Mouse (Mus musculus) heart, postnatal 14 days (tissue): ENCODE results near the gene Lrrc8d. TPM values are rescaled to one million over a fixed set of nuclear protein-coding genes. Genes with fewer than 3 reads are reported as not detected.
"Not testable (repeated sequence)": the region's sequence is repeated elsewhere in the genome, so short reads cannot be mapped to it uniquely, and the experiment has no call there.

Experiments used
- DNase-seq, 2 experiments: peaks; one replicate each; pipeline ENCODE4 v3.0.0; 2021 to 2022
- intact Hi-C: fragments of 180-260 bp; cut with DNase I; formaldehyde crosslinking; loops from one replicate; pipeline ENCODE4 v1.15.1; 2025
- total RNA-seq, 2 experiments: library from RNA; stranded (reverse); gene quantifications; 2 replicates each; pipeline ENCODE4 v1.2.3; 2021

Gene Lrrc8d
- total RNA-seq, 2 experiments from 2014 or later: 11.6 to 14.9 TPM

DNA sequence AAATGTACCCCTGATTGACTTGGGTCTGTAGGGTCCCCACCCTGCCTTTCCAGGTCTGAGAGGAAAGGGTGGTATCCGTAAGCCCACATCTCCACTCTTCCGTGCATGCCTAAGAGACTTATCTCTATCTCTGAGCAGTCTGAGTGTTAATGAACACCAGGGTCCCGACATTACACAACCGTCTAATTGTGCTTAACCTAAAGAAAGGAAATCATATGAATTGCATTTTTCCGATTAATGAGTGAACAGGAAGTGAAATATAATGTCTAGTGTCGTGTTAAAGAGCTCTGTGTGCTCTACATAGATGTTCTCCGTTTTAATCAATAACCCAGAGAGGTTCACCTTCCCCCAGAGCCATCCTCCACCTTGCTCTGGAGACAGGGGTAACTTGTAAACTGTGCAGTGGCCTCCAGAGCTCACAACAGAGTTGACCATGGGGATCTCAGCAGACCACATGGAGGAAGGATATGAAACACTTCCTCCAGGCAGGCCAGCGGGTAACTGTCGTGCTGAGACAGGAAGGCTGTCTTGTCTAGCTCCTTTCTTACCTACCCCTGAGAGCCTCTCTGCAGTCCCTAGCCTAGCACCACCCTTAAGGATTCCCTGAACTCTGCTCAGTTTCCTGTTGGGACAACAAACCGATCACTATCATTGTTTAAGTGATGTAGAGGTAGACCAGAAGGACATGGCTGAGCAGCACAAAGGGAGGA, 144.4 kb downstream of the Lrrc8d start:
- intact Hi-C loops: no loop called here
- DNase-seq: no peak

DNA sequence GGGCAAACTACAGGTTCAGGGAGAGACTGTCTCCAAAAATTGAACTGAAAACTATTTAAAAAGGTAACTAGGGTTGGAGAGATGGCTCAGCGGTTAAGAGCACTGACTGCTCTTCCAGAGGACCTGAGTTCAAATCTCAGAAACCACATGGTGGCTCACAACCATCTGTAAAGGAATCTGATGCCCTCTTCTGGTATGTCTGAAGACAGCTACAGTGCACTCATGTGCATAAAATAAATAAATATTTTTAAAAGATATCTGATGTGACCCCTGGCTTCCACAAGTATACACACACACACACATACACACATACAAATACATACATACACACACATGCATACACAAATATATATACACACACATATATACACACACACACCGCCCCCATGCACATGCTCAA, 145.3 kb downstream of the Lrrc8d start:
- intact Hi-C loops: no loop called here
- no peak for DNase-seq

DNA sequence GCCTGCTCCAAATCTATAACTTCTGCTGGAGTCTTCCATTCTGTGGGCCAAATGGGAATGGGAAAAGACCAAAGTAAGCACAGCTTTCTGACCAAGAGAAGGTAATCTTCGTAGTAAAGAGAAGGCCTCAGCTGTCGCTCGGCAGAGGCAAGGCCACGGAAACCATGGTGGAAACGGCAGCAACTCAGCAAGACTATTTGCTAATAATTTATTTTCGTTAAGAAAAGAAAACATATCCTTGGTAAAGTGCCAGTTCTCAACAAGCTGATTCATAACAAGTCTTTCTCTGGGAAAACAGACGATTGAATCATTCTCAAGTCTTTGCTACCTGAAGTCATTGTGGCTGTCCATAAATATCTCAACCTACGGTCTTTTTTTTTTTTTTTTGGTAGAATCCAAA, 148.0 kb downstream of the Lrrc8d start:
- no peak for DNase-seq
- intact Hi-C loops: no loop called here

DNA sequence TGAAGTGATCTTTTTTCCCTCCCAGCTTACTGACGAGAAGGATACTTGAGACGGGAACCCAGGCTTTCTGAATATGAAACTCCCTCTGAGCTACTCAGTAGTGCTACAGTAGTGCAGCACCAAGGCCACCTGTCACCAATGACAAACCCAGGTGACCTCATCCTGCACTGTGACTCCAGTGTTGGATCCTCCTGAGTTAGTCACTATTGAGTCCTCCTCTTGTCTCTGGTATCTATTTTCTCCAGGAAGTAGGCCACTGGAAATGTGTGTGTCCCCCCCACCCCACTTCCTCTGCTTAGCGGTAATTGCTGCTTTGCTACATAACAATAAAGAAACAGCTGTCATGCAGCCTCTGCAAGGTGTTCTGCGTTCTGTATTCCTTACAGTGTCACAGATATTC, 149.5 kb downstream of the Lrrc8d start:
- DNase-seq: no peak
- intact Hi-C loops: no loop called here

DNA sequence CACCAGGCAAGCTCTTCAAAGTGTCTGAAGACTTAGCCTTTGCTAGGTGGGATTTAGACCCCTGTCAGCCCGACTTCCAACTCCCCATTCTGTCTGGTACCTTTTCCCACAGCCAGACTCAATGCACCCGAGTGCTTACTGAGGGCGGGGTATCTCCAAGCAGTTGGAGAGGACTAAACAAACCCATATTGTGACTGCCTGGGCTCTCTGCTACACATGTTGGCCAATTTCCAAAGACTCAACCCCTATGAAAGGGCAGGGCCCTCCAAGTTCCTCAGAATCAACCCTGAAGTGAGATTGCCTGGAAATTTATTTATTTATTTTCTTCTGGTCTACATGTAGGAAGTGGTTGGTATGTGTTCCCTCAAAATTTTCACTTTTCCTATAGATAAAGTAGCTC, 149.9 kb downstream of the Lrrc8d start:
- DNase-seq: no peak
- intact Hi-C loops: no loop called here

DNA sequence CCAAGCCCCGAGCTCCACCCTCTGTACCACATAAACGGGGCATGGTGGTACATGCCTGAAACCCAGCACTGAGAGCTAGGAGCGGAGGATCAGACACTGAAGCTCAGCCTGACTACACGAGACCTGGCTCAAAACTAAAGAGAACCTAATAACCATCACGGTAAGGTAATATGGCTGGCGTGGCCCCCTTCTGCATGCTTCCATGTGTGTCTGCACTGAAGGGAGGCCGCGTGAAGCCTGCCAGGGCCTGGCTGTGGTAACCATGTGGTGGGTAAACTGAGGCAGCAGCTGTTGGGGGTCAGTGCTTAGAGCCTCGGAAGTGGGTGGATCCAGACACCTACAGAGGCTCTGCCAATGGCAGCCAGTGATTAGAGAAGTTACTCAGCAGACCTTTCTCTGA, 153.5 kb downstream of the Lrrc8d start:
- intact Hi-C loops: no loop called here
- no peak for DNase-seq

DNA sequence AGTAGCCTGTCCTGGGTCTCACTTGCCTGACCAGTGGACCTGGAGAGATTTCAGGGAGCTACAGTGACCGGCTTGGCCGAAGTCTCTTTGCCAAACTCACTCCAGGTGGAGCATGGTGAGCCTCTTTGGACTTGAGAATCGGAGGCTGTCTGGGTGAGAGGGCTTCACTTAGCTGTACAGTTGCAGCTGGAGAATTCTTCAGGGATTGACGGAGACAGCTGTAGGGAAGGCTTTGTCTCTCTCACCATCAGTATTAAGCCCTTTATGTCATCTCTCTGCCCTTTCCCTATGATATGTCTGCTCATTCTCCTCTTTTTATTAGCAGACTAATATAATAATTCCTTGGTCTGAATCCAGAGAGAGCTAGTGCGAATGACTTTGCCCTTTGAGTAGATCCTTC, 157.7 kb downstream of the Lrrc8d start:
- no peak for DNase-seq
- intact Hi-C loops: no loop called here

DNA sequence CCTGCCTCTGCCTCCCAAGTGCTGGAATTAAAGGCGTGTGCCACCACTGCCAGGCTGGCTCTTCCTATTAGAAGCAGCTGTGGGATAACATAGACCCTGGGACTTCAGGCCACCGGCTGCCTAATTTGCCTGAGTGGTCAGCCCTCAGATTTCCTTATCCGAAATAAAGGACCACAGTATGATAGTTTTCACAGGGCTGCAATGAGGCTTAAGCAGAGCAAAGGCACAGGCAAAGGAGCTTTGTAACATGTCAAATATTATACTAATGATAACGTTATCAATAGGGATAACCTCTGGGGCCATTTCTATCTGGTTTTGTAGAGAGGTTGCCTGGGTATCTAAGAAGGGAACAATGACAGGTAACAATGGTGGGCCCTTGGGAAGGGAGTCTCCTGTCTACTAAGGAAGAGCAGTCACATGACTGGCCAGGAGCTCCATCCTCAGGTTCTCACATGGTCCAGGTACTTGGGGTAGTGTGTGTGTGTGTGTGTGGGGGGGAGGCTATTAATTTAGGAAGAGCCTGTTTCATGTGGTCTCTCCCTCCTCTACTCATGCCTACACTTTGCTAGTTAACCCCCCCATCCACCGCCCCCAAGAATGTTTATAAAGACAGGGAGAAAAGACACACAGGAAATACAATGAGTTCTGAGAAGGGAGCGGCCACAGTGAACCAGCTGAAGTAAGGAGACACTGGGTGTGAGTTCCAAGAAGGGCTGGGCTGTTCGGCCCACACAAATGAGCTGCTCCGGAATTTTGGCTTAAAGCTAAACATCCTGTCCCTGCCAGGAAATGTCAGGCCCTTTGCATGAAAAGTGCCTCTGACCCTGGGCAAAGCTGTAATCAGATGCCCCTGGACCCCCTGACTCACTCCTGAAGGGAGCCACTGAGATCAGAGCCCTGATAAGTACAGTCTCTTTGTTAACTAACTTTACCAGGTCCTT, 159.3 kb downstream of the Lrrc8d start:
- intact Hi-C loops: no loop called here
- DNase-seq: peak; percentile 31 to 33

DNA sequence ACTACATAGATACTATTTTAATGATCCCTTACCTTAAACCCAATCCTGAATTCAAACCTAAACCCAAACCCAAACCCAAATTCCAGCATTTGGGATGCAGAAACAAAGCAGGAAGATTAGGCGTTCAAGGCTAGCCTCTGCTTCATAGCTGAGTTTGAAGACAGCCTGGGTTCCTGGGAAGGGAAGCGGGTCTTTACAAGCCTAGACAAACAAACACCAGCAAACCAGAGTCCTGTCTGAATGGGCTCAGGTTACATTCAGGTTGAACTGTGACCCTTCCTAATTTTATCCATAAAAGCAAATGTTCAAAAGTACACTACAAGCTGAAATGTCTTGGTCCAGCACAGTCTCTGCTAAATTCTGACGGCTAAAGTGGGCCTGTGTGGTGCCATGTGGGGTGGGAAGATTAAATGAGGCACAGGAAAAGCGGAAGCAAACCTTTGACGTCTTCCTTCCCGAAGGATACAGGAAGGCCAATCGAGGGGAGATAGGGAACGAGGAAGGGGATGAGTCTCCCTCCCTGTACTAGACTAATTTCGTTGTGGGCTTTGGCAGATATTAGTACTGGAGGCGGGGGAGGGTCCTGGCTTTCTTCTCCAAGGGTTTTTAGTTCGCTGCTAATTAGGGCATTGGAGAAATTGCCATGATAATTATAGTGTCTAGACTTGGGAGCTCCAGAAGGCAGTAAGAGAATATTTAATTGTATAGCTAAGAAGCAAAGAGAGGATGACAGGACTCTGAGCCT, 160.1 kb downstream of the Lrrc8d start:
- intact Hi-C loops: no loop called here

DNA sequence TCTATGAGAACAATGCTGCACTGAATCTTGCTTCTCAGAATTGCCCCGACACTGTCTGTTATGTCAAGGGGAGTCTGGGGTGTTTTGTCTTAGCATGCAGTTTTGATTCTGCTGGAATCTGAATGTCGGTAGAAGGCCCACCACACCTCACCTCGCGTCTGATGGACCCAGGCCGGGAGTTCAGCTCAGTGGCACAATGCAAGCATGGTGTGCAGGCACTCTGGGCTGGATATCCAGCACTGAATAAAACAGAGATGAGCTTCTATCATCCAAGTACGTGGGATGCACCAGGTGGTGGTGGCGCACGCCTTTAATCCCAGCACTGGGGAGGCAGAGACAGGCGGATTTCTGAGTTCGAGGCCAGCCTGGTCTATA, 160.7 kb downstream of the Lrrc8d start:
- no peak for DNase-seq
- intact Hi-C loops: no loop called here

More for the DNA sequence above, 160.1 kb downstream of the Lrrc8d start:
- DNase-seq: no peak

DNA sequence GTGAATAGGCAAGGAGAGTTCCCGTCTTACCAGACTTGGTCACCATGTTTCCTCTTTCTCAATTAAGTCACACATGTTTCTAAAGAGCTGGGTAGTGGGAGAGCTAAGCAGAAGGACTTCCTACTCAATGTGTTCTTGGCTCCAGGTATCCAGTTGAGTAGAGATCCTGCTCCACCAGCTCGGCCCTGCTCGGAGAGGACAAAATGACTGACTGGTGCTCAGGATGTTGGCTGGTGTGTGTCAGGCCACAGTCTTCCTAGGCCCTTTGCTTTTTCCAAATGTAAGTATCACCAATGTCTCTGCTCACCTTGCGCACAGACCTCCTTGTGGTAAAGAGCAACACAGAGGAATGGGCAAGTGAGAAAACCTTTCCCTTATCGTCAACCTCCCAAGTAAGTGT, 161.8 kb downstream of the Lrrc8d start:
- no peak for DNase-seq
- intact Hi-C loops: no loop called here

DNA sequence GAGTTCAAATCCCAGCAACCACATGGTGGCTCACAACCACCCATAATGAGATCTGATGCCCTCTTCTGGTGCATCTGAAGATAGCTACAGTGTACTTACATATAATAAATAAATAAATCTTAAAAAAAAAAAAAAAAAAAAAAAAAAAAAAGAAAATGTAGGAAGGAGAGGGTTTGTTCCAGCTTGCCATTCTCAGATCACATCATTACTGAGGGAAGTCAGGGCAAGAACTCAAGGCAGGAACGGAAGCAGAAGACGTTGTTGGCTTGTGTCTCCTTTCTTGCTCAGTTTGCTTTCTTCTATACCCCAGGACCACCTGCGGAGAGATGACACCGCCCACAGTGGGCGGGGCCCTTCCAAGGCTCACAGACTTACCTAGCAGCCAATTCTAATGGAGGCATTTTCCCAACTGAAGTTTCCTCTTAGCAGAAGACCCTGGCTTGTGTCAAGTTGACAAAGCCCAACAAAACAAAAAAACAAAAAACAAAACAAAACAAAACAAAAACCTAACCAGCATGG, 165.4 kb downstream of the Lrrc8d start:
- DNase-seq, intact Hi-C loops: not testable (repeated sequence)

DNA sequence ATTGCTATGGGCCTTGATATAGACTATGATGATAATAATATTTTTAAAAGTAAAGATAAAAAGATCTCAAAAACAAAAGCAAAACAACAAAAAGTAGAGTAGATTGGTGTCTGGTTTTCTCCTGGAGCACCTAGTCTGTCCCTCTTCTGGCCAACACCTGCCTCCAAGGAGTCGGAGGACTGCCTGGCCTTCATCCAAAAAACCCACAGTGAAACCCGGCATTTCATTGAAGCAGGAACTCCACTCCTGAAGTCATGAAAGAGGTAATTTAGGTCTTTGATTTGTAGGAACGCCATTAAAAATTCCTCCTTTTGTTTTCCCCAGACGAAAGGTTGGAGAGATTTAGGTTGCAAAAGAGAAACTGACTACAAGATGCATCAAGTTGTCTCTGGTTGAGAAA, 167.7 kb downstream of the Lrrc8d start:
- intact Hi-C loops: no loop called here
- DNase-seq: no peak

DNA sequence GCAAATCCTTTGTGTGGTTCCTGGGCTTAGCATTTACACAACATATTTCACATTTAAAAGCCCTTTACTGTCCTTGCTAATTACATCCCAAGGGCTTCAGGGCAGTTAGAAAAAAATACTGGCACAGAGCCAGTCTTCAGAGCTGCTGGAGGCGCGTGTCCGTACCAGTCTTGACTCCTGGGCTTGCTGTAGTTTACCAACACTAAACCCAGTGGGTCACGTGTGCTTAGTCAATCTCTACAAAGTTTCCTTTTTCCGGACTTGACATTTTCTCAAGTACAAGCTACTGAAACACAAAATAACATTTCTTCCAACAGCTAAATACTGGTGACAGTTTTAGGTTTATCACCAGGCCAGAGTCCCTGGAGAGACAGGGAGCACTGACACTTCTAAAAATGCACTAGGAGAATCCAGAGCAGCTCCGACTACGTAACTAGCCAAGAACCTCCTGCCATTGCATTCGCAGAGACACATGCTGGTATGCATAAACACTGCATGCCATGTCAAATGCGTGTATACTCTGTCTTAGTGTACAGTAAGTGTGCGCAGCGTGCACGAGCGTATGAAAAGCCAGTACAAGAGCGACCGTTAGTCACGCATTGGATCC, 168.2 kb downstream of the Lrrc8d start:
- intact Hi-C loops: loop anchor here (1.0 to 2.0 kb wide), 2 partner anchors 188 to 463 kb away; no protein-coding TSS in a partner anchor
- peak in 1 of 2 experiments; percentile 40 for DNase-seq

DNA sequence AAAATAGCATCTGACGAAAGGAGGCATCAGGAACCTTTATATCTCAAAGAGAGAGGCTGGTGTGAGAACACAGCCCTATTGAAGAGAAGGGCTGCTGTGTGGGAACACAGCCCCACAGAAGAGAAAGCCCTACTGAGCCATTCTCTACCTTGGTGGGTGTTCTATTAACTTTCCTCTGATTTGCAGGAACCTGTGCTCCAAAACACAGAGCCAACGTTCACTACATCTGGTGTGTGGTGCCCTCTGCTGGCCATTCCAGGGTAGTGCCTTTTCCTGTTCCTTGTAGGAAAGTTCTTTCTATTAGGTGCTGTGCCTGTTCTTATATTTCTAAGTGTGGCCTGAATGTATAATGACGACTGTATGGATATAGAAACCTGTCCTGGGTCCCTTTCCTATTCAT, 168.8 kb downstream of the Lrrc8d start:
- intact Hi-C loops: loop anchor here (1.0 to 2.0 kb wide), 2 partner anchors 188 to 464 kb away; no protein-coding TSS in a partner anchor

DNA sequence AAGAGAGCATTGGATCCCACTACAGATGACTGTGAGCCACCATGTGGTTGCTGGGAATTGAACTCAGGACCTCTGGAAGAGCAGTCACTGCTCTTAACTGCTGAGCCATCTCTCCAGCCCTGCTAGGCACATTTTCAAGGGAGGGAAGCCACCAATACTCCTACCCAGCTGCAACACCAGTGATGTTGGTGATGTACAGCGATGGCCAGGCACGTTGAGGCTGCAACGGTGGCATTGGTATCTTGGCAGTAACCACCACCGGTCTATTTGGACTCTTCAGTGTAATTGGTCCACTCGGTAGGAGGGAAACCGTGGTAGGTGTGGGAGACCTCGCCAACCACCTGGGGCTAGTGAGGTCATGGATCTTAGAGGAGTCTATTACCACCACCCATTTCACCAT, 170.0 kb downstream of the Lrrc8d start:
- intact Hi-C loops: loop anchor here (2.0 to 5.0 kb wide), 3 partner anchors 352 to 465 kb away; partner anchors contain the start of gene Lrrc8c
- no peak for DNase-seq

More for the DNA sequence above, 168.8 kb downstream of the Lrrc8d start:
- peak; percentile 82 to 89 for DNase-seq

DNA sequence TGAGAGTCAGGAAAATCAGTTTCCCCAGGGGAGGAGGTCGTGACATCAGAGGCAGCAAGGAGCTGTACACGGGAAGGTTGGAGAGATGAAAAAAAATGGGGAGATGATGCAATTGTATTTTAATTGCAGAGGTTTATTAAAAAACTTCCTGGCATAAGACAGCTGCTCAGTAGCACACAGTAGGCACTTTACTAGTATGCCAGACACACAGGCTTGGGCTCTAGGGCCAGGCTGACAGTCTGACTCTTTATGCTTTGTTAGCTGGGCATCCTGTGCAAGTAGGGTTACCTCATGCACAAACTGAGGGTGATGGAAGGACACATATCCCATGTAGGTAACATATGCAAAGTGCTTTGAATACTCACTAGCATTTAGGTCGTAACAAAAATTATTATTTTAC, 171.4 kb downstream of the Lrrc8d start:
- DNase-seq: no peak
- intact Hi-C loops: loop anchor here (5.0 kb wide), 2 partner anchors 354 to 374 kb away; partner anchors contain the start of gene Lrrc8c

DNA sequence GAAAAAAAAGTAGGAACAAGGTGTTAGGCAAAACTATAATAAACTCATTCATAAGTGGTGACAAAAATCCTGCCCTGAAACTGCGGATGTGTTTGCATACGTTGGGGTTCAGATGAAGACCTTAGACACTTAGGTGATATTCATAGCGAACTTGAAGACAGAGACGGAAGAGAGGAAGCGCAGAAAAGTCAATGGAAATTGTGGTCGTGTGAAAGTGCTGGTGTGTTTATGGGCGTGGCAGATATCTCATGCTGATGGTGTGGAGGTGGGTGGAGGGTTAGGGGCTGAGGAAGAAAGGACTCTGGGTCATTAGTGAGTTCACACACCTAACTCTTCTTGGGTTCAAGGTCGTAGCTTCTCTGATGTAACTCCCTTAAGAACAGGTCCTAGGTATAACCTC, 172.4 kb downstream of the Lrrc8d start:
- intact Hi-C loops: loop anchor here (5.0 kb wide), 2 partner anchors 355 to 375 kb away; partner anchors contain the start of gene Lrrc8c
- DNase-seq: no peak

DNA sequence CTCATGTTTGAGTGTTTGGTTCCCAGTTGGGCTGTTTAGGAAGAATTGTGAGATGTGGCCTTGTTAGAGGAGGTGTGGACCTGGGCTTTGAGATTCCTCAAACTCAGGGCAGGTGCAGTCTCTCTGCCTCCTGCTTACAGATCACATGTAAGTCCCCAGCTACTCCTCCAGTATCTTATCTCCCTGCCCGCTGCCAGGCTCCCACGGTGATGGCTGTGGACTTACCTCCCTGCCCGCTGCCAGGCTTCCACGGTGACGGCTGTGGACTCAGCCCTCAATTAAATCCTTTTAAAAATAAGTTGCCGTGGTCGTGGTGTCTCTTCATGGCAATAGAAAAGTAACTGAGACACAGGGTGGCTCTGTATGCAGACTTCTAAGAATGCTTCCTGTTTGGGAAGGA, 173.1 kb downstream of the Lrrc8d start:
- intact Hi-C loops: loop anchor here (5.0 kb wide), 2 partner anchors 356 to 376 kb away; partner anchors contain the start of gene Lrrc8c

DNA sequence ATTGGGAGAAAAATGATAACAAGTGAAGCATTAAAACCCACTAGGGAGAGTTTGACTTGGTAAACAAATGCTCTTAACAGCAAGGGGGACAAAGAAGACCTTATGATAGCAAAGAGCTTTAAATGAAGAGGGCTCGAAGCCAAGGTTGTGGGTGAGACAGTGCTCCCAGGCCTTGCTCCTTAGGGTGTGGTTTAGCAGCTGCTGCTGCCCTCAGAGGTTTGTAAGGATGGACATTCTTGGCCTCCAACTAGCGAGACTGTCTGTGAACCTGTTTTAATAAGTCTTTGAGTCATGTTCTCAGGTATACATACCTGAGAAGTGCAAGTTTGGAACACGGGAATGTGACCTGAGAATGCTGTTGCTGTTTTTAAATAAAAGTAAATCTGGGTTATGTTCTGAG, 174.0 kb downstream of the Lrrc8d start:
- intact Hi-C loops: loop anchor here (5.0 kb wide), 2 partner anchors 356 to 376 kb away; partner anchors contain the start of gene Lrrc8c
- no peak for DNase-seq

More for the DNA sequence above, 173.1 kb downstream of the Lrrc8d start:
- DNase-seq: no peak
